Mouse (Mus musculus) cerebellum, adult 11-12 months (tissue): ENCODE measurements at regions not wholly inside any gene's neighbourhood (a gene's known extent, or its start where the extent isn't known, plus 50 kb on each side); places are given as distances from the start of the nearest gene placed in this dataset.

ENCODE experiments used
- DNase-seq: peaks from one replicate; pipeline ENCODE4 v3.0.0; 2022

GRCm38 (mm10) chr7:36090291-36091123 is 287.7 kb upstream of the Zfp507 start:
- no peak for DNase-seq

- DNase-seq = no peak
Measured at GRCm38 (mm10) chr7:36087598-36087997, 284.8 kb upstream of the Zfp507 start.

GRCm38 (mm10) chr7:36078666-36079065 is 275.9 kb upstream of the Zfp507 start:
- DNase-seq = no peak

- DNase-seq = no peak
Measured at GRCm38 (mm10) chr7:36078089-36078654, 275.4 kb upstream of the Zfp507 start.

GRCm38 (mm10) chr7:36077271-36077670 is 274.5 kb upstream of the Zfp507 start:
- DNase-seq = no peak

- no peak for DNase-seq
Measured at GRCm38 (mm10) chr7:36076021-36076441, 273.2 kb upstream of the Zfp507 start.

GRCm38 (mm10) chr7:36071774-36072173 is 269.0 kb upstream of the Zfp507 start:
- no peak for DNase-seq

- no peak for DNase-seq
Measured at GRCm38 (mm10) chr7:36066725-36067124, 263.9 kb upstream of the Zfp507 start.

- no peak for DNase-seq
Measured at GRCm38 (mm10) chr7:36061679-36062078, 258.9 kb upstream of the Zfp507 start.

- DNase-seq = no peak
Measured at GRCm38 (mm10) chr7:36060426-36060825, 257.6 kb upstream of the Zfp507 start.

- DNase-seq = no peak
Measured at GRCm38 (mm10) chr7:36046053-36046452, 243.2 kb upstream of the Zfp507 start.

GRCm38 (mm10) chr7:36031881-36032280 is 229.1 kb upstream of the Zfp507 start:
- no peak for DNase-seq

- no peak for DNase-seq
Measured at GRCm38 (mm10) chr7:36023015-36023414, 220.2 kb upstream of the Zfp507 start.

GRCm38 (mm10) chr7:36022489-36022888 is 219.7 kb upstream of the Zfp507 start:
- DNase-seq = no peak

GRCm38 (mm10) chr7:36016926-36017753 is 214.3 kb upstream of the Zfp507 start:
- DNase-seq = no peak

GRCm38 (mm10) chr7:35996609-35997008 is 193.8 kb upstream of the Zfp507 start:
- no peak for DNase-seq

GRCm38 (mm10) chr7:35992511-35992910 is 189.7 kb upstream of the Zfp507 start:
- no peak for DNase-seq

- DNase-seq = no peak
Measured at GRCm38 (mm10) chr7:35991141-35991540, 188.3 kb upstream of the Zfp507 start.

GRCm38 (mm10) chr7:35989456-35989855 is 186.7 kb upstream of the Zfp507 start:
- DNase-seq = no peak

GRCm38 (mm10) chr7:35988449-35989109 is 185.8 kb upstream of the Zfp507 start:
- no peak for DNase-seq

GRCm38 (mm10) chr7:35977986-35978385 is 175.2 kb upstream of the Zfp507 start:
- DNase-seq = no peak

- no peak for DNase-seq
Measured at GRCm38 (mm10) chr7:35958731-35959130, 155.9 kb upstream of the Zfp507 start.

GRCm38 (mm10) chr7:35958052-35958451 is 155.2 kb upstream of the Zfp507 start:
- DNase-seq = no peak
